Mouse (Mus musculus): ENCODE results near the gene A530032D15Rik. TPM values are rescaled to one million over a fixed set of nuclear protein-coding genes. Genes with fewer than 3 reads are reported as not detected.
"Not testable (repeated sequence)": the region's sequence is repeated elsewhere in the genome, so short reads cannot be mapped to it uniquely, and the experiment has no call there.

A530032D15Rik gene
- polyA plus RNA-seq, 1 experiment: 0.20 TPM

GRCm38 (mm10) chr1:85034394-85034793, 75.3 kb downstream of the A530032D15Rik start:
- not testable (repeated sequence) for H3K4me3 ChIP-seq (ENCODE audit: low read depth, low read length); H3K4me1 ChIP-seq (ENCODE audit: control insufficient read depth, insufficient read depth, insufficient read length, low read length); H3K27me3 ChIP-seq (ENCODE audit: control insufficient read depth, insufficient read depth, low read length); H3K27ac ChIP-seq (ENCODE audit: insufficient read depth, low read depth, low read length); H3K36me3 ChIP-seq (ENCODE audit: control insufficient read depth, insufficient read depth, low read length)
- WGBS: 81% methylated on average over 3 of the region's 4 CpGs

- not testable (repeated sequence) for H3K4me1 ChIP-seq (ENCODE audit: control insufficient read depth, insufficient read depth, insufficient read length, low read length); H3K27ac ChIP-seq (ENCODE audit: insufficient read depth, low read depth, low read length); H3K4me3 ChIP-seq (ENCODE audit: low read depth, low read length); H3K27me3 ChIP-seq (ENCODE audit: control insufficient read depth, insufficient read depth, low read length); H3K36me3 ChIP-seq (ENCODE audit: control insufficient read depth, insufficient read depth, low read length)
- 91% methylated on average over 5 of the region's 6 CpGs for WGBS
Measured at GRCm38 (mm10) chr1:85033616-85034015, 76.0 kb downstream of the A530032D15Rik start.

Other genes starting within 250 kb of the A530032D15Rik start
- 0.04 TPM in 1 of 2 replicates, not detected in the other for gene Slc16a14, start 174.7 kb downstream of the A530032D15Rik start, polyA plus RNA-seq (2012; rRNA removed)
- gene Gm10553, start 9.7 kb downstream of the A530032D15Rik start, polyA plus RNA-seq (2012; rRNA removed): not detected in 2 replicates
- gene C130026I21Rik, start 160.7 kb upstream of the A530032D15Rik start, polyA plus RNA-seq (2012; rRNA removed): 0.32 and 1.4 TPM in 2 replicates

Data from small intestine, adult 2 months (tissue).